Mouse (Mus musculus): ENCODE data around the gene Sdc3. TPM values are rescaled to one million over a fixed set of nuclear protein-coding genes. Genes with fewer than 3 reads are reported as not detected.

Sdc3 gene
- total and polyA plus RNA-seq, 2 experiments from 2014 or later = 9.4 to 44.2 TPM

GRCm38 (mm10) chr4:130779037-130779436 is 13.3 kb upstream of the Sdc3 start:
- no peak overlapping the region for H3K9ac ChIP-seq (replicated peaks; ENCODE audit: low read depth, low read length)
- DNase-seq (ENCODE audit: low spot score) (no peak), ATAC-seq (ENCODE audit: insufficient read depth, low read depth) (no peak)
- no peak for TF ChIP-seq EP300 (IDR thresholded peaks at IDR 0.05; ENCODE audit: low read depth)
- no peak for TF ChIP-seq CTCF (IDR thresholded peaks at IDR 0.05; ENCODE audit: low read depth)
- WGBS = 37% methylated on average over 3 of the region's 3 CpGs
- H3K4me3 ChIP-seq (ENCODE audit: low read depth, low read length) = no peak overlapping the region
- H3K9me3 ChIP-seq (replicated peaks; ENCODE audit: control insufficient read depth, low read length) = no peaks in the 10 kb centered on the region
- H3K4me2 ChIP-seq (ENCODE audit: low read depth, low read length) = no peak overlapping the region
- H3K4me1 ChIP-seq (ENCODE audit: control insufficient read depth, insufficient read depth) = peaks cover 15% of the 10 kb centered on the region
- peaks cover 45% of the 10 kb centered on the region for H3K36me3 ChIP-seq (replicated peaks; ENCODE audit: control insufficient read depth, insufficient read depth, low read length)
- no peak overlapping the region for H3K27ac ChIP-seq (ENCODE audit: low read depth)
- no peaks in the 10 kb centered on the region for H3K27me3 ChIP-seq (ENCODE audit: control insufficient read depth, insufficient read depth, low read length)

DNA sequence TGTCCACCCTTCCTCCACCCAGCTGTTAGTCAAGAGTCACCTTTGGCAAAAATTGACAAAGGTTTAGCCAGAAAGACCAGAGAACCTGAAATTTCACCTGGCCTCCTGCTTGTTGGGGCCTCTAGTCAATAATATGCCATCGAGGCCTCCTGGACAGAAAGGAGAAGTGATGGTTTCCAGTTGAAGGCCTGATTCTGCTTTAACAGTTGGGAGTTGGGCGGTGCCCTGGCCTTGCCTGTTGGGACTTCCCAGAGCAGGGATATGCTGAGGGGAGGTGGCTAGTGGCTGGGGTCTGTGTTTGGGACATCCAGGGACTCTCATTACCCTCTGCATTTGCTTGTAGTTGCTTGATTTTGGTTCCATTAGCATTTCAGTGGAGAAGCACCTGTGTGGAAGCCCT is 9.8 kb upstream of the Sdc3 start:
- Histone ChIP-seq H3K4me3 (ENCODE audit: low read depth, low read length) (no peak overlapping the region), H3K36me3 (replicated peaks; ENCODE audit: control insufficient read depth, insufficient read depth, low read length) (peaks cover 31% of the 10 kb centered on the region), H3K4me1 (ENCODE audit: control insufficient read depth, insufficient read depth) (peaks cover 7% of the 10 kb centered on the region), H3K9me3 (replicated peaks; ENCODE audit: control insufficient read depth, low read length) (no peaks in the 10 kb centered on the region), H3K9ac (replicated peaks; ENCODE audit: low read depth, low read length) (no peak overlapping the region), H3K4me2 (ENCODE audit: low read depth, low read length) (no peak overlapping the region), H3K27ac (ENCODE audit: low read depth) (no peak overlapping the region), H3K27me3 (ENCODE audit: control insufficient read depth, insufficient read depth, low read length) (no peaks in the 10 kb centered on the region)
- WGBS = 79% methylated on average over 2 of the region's 2 CpGs
- DNase-seq (ENCODE audit: low spot score) (no peak), ATAC-seq (ENCODE audit: insufficient read depth, low read depth) (no peak)
- TF ChIP-seq CTCF (IDR thresholded peaks at IDR 0.05; ENCODE audit: low read depth) (no peak), EP300 (IDR thresholded peaks at IDR 0.05; ENCODE audit: low read depth) (no peak)

DNA sequence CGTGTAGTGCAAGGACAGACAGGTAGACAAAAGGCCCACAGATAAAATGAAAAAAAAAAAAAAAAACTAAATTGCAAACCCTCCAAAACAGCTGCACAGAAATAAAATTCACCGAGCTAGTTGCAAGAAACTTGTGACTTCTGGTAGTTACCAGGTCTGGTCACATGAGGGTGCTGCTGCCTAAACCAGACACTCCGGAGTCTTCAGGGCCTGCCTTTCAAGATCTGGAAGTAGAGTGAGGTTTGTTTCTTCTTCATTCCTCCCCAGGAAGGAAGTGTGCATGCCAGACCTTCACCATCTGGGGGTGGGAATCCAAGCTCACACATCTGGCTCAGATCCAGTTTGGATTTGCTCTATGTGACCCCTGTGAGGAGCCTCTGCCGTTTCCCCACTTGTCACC is 7.6 kb upstream of the Sdc3 start:
- no peaks in the 10 kb centered on the region for H3K9me3 ChIP-seq (replicated peaks; ENCODE audit: control insufficient read depth, low read length)
- no peak overlapping the region for H3K4me3 ChIP-seq (ENCODE audit: low read depth, low read length)
- no peaks in the 10 kb centered on the region for H3K4me1 ChIP-seq (ENCODE audit: control insufficient read depth, insufficient read depth)
- no peak overlapping the region for H3K9ac ChIP-seq (replicated peaks; ENCODE audit: low read depth, low read length)
- peaks cover 13% of the 10 kb centered on the region for H3K36me3 ChIP-seq (replicated peaks; ENCODE audit: control insufficient read depth, insufficient read depth, low read length)
- ATAC-seq (ENCODE audit: insufficient read depth, low read depth) (no peak), DNase-seq (ENCODE audit: low spot score) (peak; percentile 53)
- H3K27ac ChIP-seq (ENCODE audit: low read depth) = no peak overlapping the region
- TF ChIP-seq EP300 (IDR thresholded peaks at IDR 0.05; ENCODE audit: low read depth) = no peak
- peak; percentile 67 for TF ChIP-seq CTCF (IDR thresholded peaks at IDR 0.05; ENCODE audit: low read depth)
- WGBS = 23% methylated on average over 4 of the region's 4 CpGs
- H3K27me3 ChIP-seq (ENCODE audit: control insufficient read depth, insufficient read depth, low read length) = no peaks in the 10 kb centered on the region
- H3K4me2 ChIP-seq (ENCODE audit: low read depth, low read length) = no peak overlapping the region

GRCm38 (mm10) chr4:130787530-130787929 is 4.8 kb upstream of the Sdc3 start:
- TF ChIP-seq CTCF (IDR thresholded peaks at IDR 0.05; ENCODE audit: low read depth) (no peak), EP300 (IDR thresholded peaks at IDR 0.05; ENCODE audit: low read depth) (no peak)
- Histone ChIP-seq H3K4me2 (ENCODE audit: low read depth, low read length) (no peak overlapping the region), H3K9ac (replicated peaks; ENCODE audit: low read depth, low read length) (no peak overlapping the region), H3K36me3 (replicated peaks; ENCODE audit: control insufficient read depth, insufficient read depth, low read length) (no peaks in the 10 kb centered on the region), H3K27me3 (ENCODE audit: control insufficient read depth, insufficient read depth, low read length) (no peaks in the 10 kb centered on the region), H3K4me1 (ENCODE audit: control insufficient read depth, insufficient read depth) (no peaks in the 10 kb centered on the region), H3K4me3 (ENCODE audit: low read depth, low read length) (no peak overlapping the region), H3K27ac (ENCODE audit: low read depth) (no peak overlapping the region), H3K9me3 (replicated peaks; ENCODE audit: control insufficient read depth, low read length) (no peaks in the 10 kb centered on the region)
- ATAC-seq (ENCODE audit: insufficient read depth, low read depth) = no peak
- 72% methylated on average over 5 of the region's 5 CpGs for WGBS
- no peak for DNase-seq (ENCODE audit: low spot score)

- ATAC-seq (ENCODE audit: insufficient read depth, low read depth) = peak; percentile 37; the same call in 1 of the 2 replicates
- H3K27me3 ChIP-seq (ENCODE audit: control insufficient read depth, insufficient read depth, low read length) = no peaks in the 10 kb centered on the region
- H3K9ac ChIP-seq (replicated peaks; ENCODE audit: low read depth, low read length) = no peak overlapping the region
Measured at GRCm38 (mm10) chr4:130790180-130790579, 2.2 kb upstream of the Sdc3 start.

DNA sequence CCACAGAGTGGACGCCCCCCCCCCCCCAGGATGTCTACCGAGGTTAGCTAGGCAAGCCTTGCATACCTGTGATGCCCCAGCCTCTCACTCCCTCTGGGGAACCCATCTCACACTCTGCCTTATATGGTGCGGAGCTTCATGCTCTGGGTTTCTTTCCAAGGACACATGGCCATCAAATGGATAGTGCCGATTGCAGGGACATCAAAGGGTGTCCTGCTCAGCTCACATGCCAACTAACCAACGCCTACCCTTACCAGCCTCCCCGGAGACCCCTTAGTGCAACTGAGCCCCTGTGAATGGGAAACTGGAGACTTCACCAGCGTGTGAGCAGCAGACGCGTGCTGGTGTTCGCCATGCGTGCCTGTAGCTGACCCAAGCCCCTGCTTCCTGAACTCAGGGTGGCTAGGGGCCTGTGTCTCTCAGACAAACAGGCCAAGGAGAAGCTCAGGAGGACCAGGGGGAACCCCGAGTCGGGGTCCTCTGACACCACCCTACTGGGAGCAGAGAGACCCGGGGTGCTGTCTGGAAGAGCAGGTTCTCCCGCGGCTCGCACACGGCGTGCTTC is 444 bp upstream of the Sdc3 start:
- H3K4me1 ChIP-seq (ENCODE audit: control insufficient read depth, insufficient read depth) = peaks cover 6% of the 10 kb centered on the region; the same call in 1 of the 2 replicates
- no peaks in the 10 kb centered on the region for H3K9me3 ChIP-seq (replicated peaks; ENCODE audit: control insufficient read depth, low read length)
- no peaks in the 10 kb centered on the region for H3K27me3 ChIP-seq (ENCODE audit: control insufficient read depth, insufficient read depth, low read length)
- 9% methylated on average over 19 of the region's 19 CpGs for WGBS
- peak; percentile 17; the same call in 1 of the 2 replicates for ATAC-seq (ENCODE audit: insufficient read depth, low read depth)
- DNase-seq (ENCODE audit: low spot score) = no peak
- H3K27ac ChIP-seq (ENCODE audit: low read depth) = no peak overlapping the region
- H3K4me2 ChIP-seq (ENCODE audit: low read depth, low read length) = peak overlapping the region; percentile 86
- H3K36me3 ChIP-seq (replicated peaks; ENCODE audit: control insufficient read depth, insufficient read depth, low read length) = no peaks in the 10 kb centered on the region
- H3K9ac ChIP-seq (replicated peaks; ENCODE audit: low read depth, low read length) = peak overlapping the region; percentile 75
- TF ChIP-seq EP300 (IDR thresholded peaks at IDR 0.05; ENCODE audit: low read depth) (no peak), CTCF (IDR thresholded peaks at IDR 0.05; ENCODE audit: low read depth) (no peak)
- H3K4me3 ChIP-seq (ENCODE audit: low read depth, low read length) = peak overlapping the region; percentile 69

More at GRCm38 (mm10) chr4:130790180-130790579, 2.2 kb upstream of the Sdc3 start:
- no peak overlapping the region for H3K27ac ChIP-seq (ENCODE audit: low read depth)
- no peaks in the 10 kb centered on the region for H3K36me3 ChIP-seq (replicated peaks; ENCODE audit: control insufficient read depth, insufficient read depth, low read length)
- H3K9me3 ChIP-seq (replicated peaks; ENCODE audit: control insufficient read depth, low read length) = no peaks in the 10 kb centered on the region
- no peak overlapping the region for H3K4me3 ChIP-seq (ENCODE audit: low read depth, low read length)
- 0 out of 2 replicates have a peak, but pooled peaks cover 3% of the 10 kb centered on the region for H3K4me1 ChIP-seq (ENCODE audit: control insufficient read depth, insufficient read depth)
- peak; percentile 78 for DNase-seq (ENCODE audit: low spot score)
- WGBS = 11% methylated on average over 6 of the region's 6 CpGs
- no peak overlapping the region for H3K4me2 ChIP-seq (ENCODE audit: low read depth, low read length)
- peak; percentile 94 for TF ChIP-seq CTCF (IDR thresholded peaks at IDR 0.05; ENCODE audit: low read depth)
- no peak for TF ChIP-seq EP300 (IDR thresholded peaks at IDR 0.05; ENCODE audit: low read depth)
